Mouse (Mus musculus) myocyte (in vitro differentiated cells): ENCODE results near the gene Teddm2. TPM values are rescaled to one million over a fixed set of nuclear protein-coding genes. Genes with fewer than 3 reads are reported as not detected.

Source experiments
- H3K27me3 ChIP-seq: one replicate; pipeline ENCODE4 v1.6.1; 2011; ENCODE audit not compliant: control insufficient read depth, insufficient read depth, insufficient read length
- H3K36me3 ChIP-seq: one replicate; pipeline ENCODE4 v1.6.1; 2011; ENCODE audit not compliant: control insufficient read depth, insufficient read depth
- H3K4me2 ChIP-seq: one replicate; pipeline ENCODE4 v1.6.1; 2011; ENCODE audit warnings: low read depth, control low read depth
- H3K4me3 ChIP-seq: one replicate; pipeline ENCODE4 v1.5.1; 2011; ENCODE audit warnings: mild to moderate bottlenecking, control low read depth, moderate library complexity
- H3K79me2 ChIP-seq: one replicate; pipeline ENCODE4 v1.6.1; 2011; ENCODE audit not compliant: control insufficient read depth, insufficient read depth
- H3ac ChIP-seq: one replicate; pipeline ENCODE4 v1.6.1; 2011; ENCODE audit not compliant: control insufficient read depth, insufficient read length
- CEBPB ChIP-seq: IDR thresholded peaks from 2 replicates; pipeline ENCODE4 v1.6.1; 2011; ENCODE audit warnings: mild to moderate bottlenecking, moderate library complexity; ENCODE audit not compliant: poor library complexity, insufficient read depth, severe bottlenecking
- E2F4 ChIP-seq: IDR thresholded peaks from one replicate; pipeline ENCODE4 v1.6.1; 2011; ENCODE audit warnings: mild to moderate bottlenecking, control low read depth, moderate library complexity; ENCODE audit not compliant: insufficient read depth
- MAX ChIP-seq: IDR thresholded peaks from one replicate; pipeline ENCODE4 v1.6.1; 2011; ENCODE audit warnings: low read depth, mild to moderate bottlenecking, control low read depth
- MYOD1 ChIP-seq, 3 experiments: IDR thresholded peaks; one replicate each; pipeline ENCODE4 v1.6.1; 2011; ENCODE audit warnings: control low read depth in 2 of 3, low read depth in 2 of 3, mild to moderate bottlenecking in 2 of 3, moderate library complexity in 1 of 3; ENCODE audit not compliant: insufficient read length in 2 of 3, control insufficient read depth in 1 of 3
- MYOG ChIP-seq, 3 experiments: IDR thresholded peaks; one replicate each; pipeline ENCODE4 v1.6.1; 2011; ENCODE audit warnings: control low read depth in 2 of 3, low read depth in 2 of 3, mild to moderate bottlenecking in 2 of 3; ENCODE audit not compliant: insufficient read length in 2 of 3, control insufficient read depth in 1 of 3, insufficient read depth in 1 of 3
- POLR2A ChIP-seq: IDR thresholded peaks from one replicate; pipeline ENCODE4 v1.6.1; 2011; ENCODE audit warnings: low read depth, mild to moderate bottlenecking, control low read depth, moderate library complexity; ENCODE audit not compliant: insufficient read length
- POLR2AphosphoS2 ChIP-seq: IDR thresholded peaks from one replicate; pipeline ENCODE4 v1.6.1; 2011; ENCODE audit warnings: low read depth, control low read depth; ENCODE audit not compliant: insufficient read length
- REST ChIP-seq: IDR thresholded peaks from one replicate; pipeline ENCODE4 v1.6.1; 2011; ENCODE audit warnings: mild to moderate bottlenecking, control low read depth, moderate library complexity; ENCODE audit not compliant: insufficient read depth, insufficient read length
- SRF ChIP-seq: IDR thresholded peaks from one replicate; pipeline ENCODE4 v1.6.1; 2011; ENCODE audit warnings: low read depth; ENCODE audit not compliant: control insufficient read depth, insufficient read length
- TCF12 ChIP-seq: IDR thresholded peaks from one replicate; pipeline ENCODE4 v1.6.1; 2011; ENCODE audit warnings: mild to moderate bottlenecking, control low read depth; ENCODE audit not compliant: poor library complexity, insufficient read depth, severe bottlenecking
- TCF3 ChIP-seq: IDR thresholded peaks from one replicate; pipeline ENCODE4 v1.6.1; 2011; ENCODE audit warnings: low read depth, control low read depth; ENCODE audit not compliant: insufficient read length
- USF1 ChIP-seq: IDR thresholded peaks from one replicate; pipeline ENCODE4 v1.6.1; 2011; ENCODE audit warnings: low read depth, mild to moderate bottlenecking, control low read depth, moderate library complexity
- polyA plus RNA-seq: library from polyadenylated mRNA; unstranded; fragments of >200 nt; fragmentation: generic; extraction: Trizol; gene quantifications from one replicate; pipeline ENCODE4 v1.2.1, GENCODE M21; 2012; ENCODE audit warnings: missing spikeins

The Teddm2 gene
- 0.20 TPM for polyA plus RNA-seq

DNA sequence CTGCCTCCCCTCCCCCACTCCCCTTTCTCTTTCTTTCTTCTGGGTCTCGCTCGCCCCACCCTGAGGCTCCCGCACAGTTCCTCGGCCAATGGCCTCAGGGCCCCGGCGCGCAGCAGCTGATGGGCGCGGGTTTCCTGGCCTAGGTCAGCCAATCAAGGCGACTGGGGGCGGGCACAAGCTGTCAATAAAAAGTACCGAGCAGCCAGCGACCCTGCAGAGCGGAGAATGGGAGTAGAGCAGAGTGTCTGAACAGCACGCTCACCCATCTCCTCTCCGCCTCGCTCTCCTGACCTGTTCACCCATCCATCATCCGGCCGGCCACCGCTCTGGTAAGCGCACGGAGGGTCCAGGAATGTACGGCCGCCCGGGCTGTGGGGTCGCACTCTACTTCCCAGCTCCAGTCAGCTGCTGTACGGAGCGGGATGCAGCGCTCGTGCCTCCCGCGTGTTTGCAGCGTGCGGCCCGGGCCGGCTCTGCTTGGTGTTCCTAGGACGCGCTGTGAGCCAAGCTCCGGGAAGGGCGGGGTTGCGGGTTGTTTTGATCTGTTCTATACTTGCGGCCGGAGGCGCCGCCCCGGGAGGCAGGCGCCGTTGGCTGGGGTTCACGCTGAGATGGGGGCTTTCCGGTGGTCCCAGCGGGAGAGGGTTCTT lies at the start of gene Teddm2, which contains the start of gene Glul:
Gene Teddm2 (minus strand): TSS at position 498 of the 650 bp plus-strand sequence.
Gene Glul (plus strand): TSS at position 214 of the 650 bp plus-strand sequence.
- Histone ChIP-seq H3K36me3 (peaks cover 5% of the 10 kb centered on the region), H3K79me2 (peaks cover 7% of the 10 kb centered on the region), H3K4me2 (peak within 1 kb of the TSS; percentile 96), H3ac (peak within 1 kb of the TSS; percentile 5), H3K27me3 (no peaks in the 10 kb centered on the region), H3K4me3 (peak within 1 kb of the TSS; percentile 78)
- TF ChIP-seq MAX = no peak
- no peak for TF ChIP-seq TCF12
- peak; percentile 99 for TF ChIP-seq POLR2A
- peak in 1 of 3 experiments; percentile 4 for TF ChIP-seq MYOG (IDR thresholded peaks at IDR 0.05; ENCODE audit: control insufficient read depth in 1 of 3, insufficient read depth in 1 of 3, insufficient read length in 2 of 3, low read depth in 2 of 3)
- no peak for TF ChIP-seq TCF3
- TF ChIP-seq E2F4 = no peak
- peak in 1 of 3 experiments; percentile 18 for TF ChIP-seq MYOD1 (IDR thresholded peaks at IDR 0.05; ENCODE audit: control insufficient read depth in 1 of 3, insufficient read length in 2 of 3, low read depth in 2 of 3)
- TF ChIP-seq REST = peak; percentile 61
- TF ChIP-seq POLR2AphosphoS2 = peak; percentile 100

DNA sequence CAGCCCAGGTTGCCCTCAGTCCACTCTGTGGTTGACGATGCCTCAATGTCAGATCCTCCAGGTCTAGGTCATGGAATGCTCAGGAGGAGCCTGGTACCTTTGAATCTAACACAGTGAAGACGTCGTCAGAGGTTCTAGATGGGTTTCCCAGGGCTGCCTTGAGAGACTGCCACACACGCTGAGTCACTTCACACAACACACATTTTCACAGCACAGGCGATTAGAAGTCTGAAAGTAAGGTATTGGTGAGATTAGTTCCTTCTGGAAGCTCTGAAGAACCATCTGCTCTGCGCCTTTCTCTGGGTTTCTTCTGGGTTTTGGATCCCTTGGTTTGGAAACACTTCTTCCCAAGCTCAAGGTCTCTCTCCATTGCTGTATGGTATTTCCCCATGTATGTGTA lies 47.8 kb upstream of the Teddm2 start:
- Histone ChIP-seq H3ac (no peak overlapping the region), H3K27me3 (no peaks in the 10 kb centered on the region), H3K36me3 (no peaks in the 10 kb centered on the region), H3K4me2 (no peak overlapping the region), H3K4me3 (no peak overlapping the region), H3K79me2 (no peaks in the 10 kb centered on the region)
- TF ChIP-seq TCF3 = no peak
- TF ChIP-seq CEBPB = no peak
- no peak for TF ChIP-seq TCF12
- no peak for TF ChIP-seq REST
- TF ChIP-seq POLR2AphosphoS2 = no peak
- TF ChIP-seq SRF = no peak

- TF ChIP-seq MAX = no peak
- TF ChIP-seq USF1 = no peak
- TF ChIP-seq SRF = no peak
- no peak for TF ChIP-seq CEBPB
- no peak for TF ChIP-seq TCF3
- TF ChIP-seq E2F4 = no peak
- TF ChIP-seq POLR2AphosphoS2 = no peak
- no peak for TF ChIP-seq REST
- no peak for TF ChIP-seq MYOG (IDR thresholded peaks at IDR 0.05; ENCODE audit: control insufficient read depth in 1 of 3, insufficient read depth in 1 of 3, insufficient read length in 2 of 3, low read depth in 2 of 3)
- TF ChIP-seq TCF12 = no peak
- no peak for TF ChIP-seq MYOD1 (IDR thresholded peaks at IDR 0.05; ENCODE audit: control insufficient read depth in 1 of 3, insufficient read length in 2 of 3, low read depth in 2 of 3)
- no peak for TF ChIP-seq POLR2A
- no peaks in the 10 kb centered on the region for H3K79me2 ChIP-seq
- H3K4me3 ChIP-seq = no peak overlapping the region
- H3ac ChIP-seq = no peak overlapping the region
- no peak overlapping the region for H3K4me2 ChIP-seq
- no peaks in the 10 kb centered on the region for H3K27me3 ChIP-seq
- no peaks in the 10 kb centered on the region for H3K36me3 ChIP-seq
Observed at GRCm38 (mm10) chr1:153946971-153947370, 46.9 kb upstream of the Teddm2 start.

DNA sequence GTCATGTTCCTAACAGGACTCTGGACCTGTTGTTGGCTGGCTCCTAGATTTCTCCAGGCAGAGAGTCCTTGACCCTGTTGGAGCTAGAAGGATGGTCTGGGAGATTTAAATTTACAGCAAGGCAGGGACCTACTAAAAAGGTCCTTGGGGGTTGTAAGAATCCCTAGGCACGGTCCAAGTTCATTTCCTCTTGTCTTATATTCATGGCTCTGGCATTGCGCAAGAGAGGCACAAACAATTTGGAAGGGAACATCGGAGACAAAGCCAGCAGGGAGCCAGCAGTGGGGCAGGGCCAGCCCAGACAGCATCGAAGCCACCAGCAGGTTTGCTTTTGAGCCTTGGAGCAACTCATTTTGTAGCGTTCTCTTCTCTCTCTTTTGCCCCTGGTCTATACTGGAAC lies 45.2 kb upstream of the Teddm2 start:
- H3K27me3 ChIP-seq = no peaks in the 10 kb centered on the region
- H3K4me2 ChIP-seq = no peak overlapping the region
- TF ChIP-seq CEBPB (0 out of 2 replicates have a peak, but pooled peaks have one; percentile 18), SRF (no peak), REST (no peak), MAX (no peak), TCF3 (no peak), TCF12 (no peak)
- H3K4me3 ChIP-seq = no peak overlapping the region
- no peak overlapping the region for H3ac ChIP-seq
- H3K36me3 ChIP-seq = no peaks in the 10 kb centered on the region
- no peaks in the 10 kb centered on the region for H3K79me2 ChIP-seq

DNA sequence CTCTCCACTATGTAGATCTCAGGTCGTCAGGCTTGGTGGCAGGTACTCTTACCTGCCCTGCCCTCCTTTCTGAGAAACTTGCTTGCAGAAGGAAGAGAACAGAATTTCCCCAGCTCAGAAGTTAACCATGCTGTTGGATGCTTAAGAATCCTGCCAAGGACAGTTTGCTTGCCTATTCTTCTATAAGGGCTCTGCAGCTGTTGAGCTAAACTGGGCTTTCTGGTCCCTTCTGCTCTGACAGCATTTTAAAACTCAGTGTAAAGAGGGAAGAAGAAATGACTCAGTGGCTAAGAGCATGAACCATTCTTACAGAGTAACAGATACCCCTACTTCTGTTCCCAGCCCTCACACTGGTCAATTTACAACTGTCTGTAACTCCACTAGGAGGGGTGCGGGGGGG lies 41.0 kb upstream of the Teddm2 start:
- TF ChIP-seq CEBPB (no peak), MYOD1 (IDR thresholded peaks at IDR 0.05; ENCODE audit: control insufficient read depth in 1 of 3, insufficient read length in 2 of 3, low read depth in 2 of 3) (no peak), TCF12 (no peak), USF1 (no peak), REST (no peak), MYOG (IDR thresholded peaks at IDR 0.05; ENCODE audit: control insufficient read depth in 1 of 3, insufficient read depth in 1 of 3, insufficient read length in 2 of 3, low read depth in 2 of 3) (peak in 1 of 3 experiments; percentile 40)
- H3K36me3 ChIP-seq = no peaks in the 10 kb centered on the region
- no peak overlapping the region for H3ac ChIP-seq
- no peak overlapping the region for H3K4me3 ChIP-seq
- no peaks in the 10 kb centered on the region for H3K27me3 ChIP-seq
- no peaks in the 10 kb centered on the region for H3K79me2 ChIP-seq
- no peak overlapping the region for H3K4me2 ChIP-seq
